Mouse (Mus musculus): ENCODE data around the gene Gcnt4. TPM values are rescaled to one million over a fixed set of nuclear protein-coding genes. Genes with fewer than 3 reads are reported as not detected.

Gcnt4 gene
- total RNA-seq, 2 experiments from 2014 or later: 0.30 to 0.36 TPM

DNA sequence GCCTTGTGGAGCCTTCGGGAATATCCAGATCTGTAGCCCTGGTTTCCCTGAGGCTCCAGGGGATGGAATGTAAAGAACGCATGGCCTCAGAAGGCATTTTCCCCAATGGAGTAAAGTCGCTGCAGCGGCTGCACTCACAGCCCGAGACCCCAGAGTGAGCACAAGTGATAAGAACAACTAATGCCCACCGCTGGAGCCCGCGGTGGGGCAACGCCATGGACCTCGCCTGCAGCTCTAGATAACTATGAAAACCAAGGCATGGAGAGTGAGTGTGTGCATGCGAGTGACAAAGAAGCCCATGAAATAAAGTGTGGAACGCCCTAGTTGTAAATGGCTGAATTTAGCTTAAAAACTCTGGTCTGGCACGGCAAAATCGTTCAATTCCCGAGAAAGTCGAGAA lies 64.6 kb downstream of the Gcnt4 start:
- DNase-seq: no peak
- intact Hi-C loops (cut with DNase I): no loop called here

- DNase-seq: no peak
- intact Hi-C loops (cut with DNase I): no loop called here
These were observed 65.6 kb downstream of the Gcnt4 start for GRCm38 (mm10) chr13:96990045-96990444.

GRCm38 (mm10) chr13:96990561-96991265 lies 66.2 kb downstream of the Gcnt4 start:
- intact Hi-C loops (cut with DNase I): no loop called here
- no peak for DNase-seq

GRCm38 (mm10) chr13:96993291-96993989 lies 69.0 kb downstream of the Gcnt4 start:
- DNase-seq: no peak
- intact Hi-C loops (cut with DNase I): no loop called here

DNA sequence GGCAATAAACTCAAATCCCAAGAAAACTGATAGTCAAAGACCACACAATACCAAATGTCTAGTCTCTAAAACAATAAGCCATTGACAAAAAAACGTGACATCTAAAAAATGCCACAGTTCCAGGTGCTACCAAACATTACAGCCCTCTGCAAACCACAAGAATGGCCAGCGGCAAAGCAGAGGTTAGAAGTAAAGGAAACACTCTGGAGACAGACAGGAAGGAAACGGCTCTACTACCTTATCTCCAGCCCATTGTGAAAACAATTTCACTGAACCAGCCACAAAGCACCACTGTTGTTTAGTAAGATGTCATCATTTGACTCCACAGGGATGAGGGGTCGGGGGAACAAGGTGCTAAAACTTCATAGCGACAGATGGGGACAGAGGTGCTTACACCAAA lies 70.8 kb downstream of the Gcnt4 start:
- intact Hi-C loops (cut with DNase I): no loop called here
- no peak for DNase-seq

- intact Hi-C loops (cut with DNase I): no loop called here
These were observed 72.6 kb downstream of the Gcnt4 start for GRCm38 (mm10) chr13:96997080-96997479.

More at GRCm38 (mm10) chr13:96997080-96997479, 72.6 kb downstream of the Gcnt4 start:
- DNase-seq: no peak

Other genes starting within 250 kb of the Gcnt4 start
- not detected for gene Ankrd31, start 176.4 kb upstream of the Gcnt4 start, total RNA-seq (2021)
- gene 1700029F12Rik, start 109.7 kb downstream of the Gcnt4 start, total RNA-seq (2021): not detected
- under 1 TPM; 0.87 to 0.89 TPM for gene Fam169a, start 142.6 kb downstream of the Gcnt4 start, total RNA-seq (2021)
- gene Gm6169, start 174.5 kb downstream of the Gcnt4 start, total RNA-seq (2021): 10 to 100 TPM in 1 of 2 experiments, under 1 TPM in 1; 0.48 to 14.0 TPM
- 10 to 100 TPM; 37.9 to 42.5 TPM for gene Gfm2, start 213.2 kb downstream of the Gcnt4 start, total RNA-seq (2021)
- gene Nsa2, start 213.2 kb downstream of the Gcnt4 start, total RNA-seq (2021): 10 to 100 TPM; 62.7 to 65.3 TPM